Comparison of ENCODE assay signal across 8 mouse cellular contexts in genomic region chr13:21710031-21710711, GRCm38 (mm10). TPM values are rescaled to one million over a fixed set of nuclear protein-coding genes. Genes with fewer than 3 reads are reported as not detected.
A peak's percentile ranks its signal among the peaks of the same experiment; 100 is the strongest.
DNase-seq lines count a peak whose midpoint lies in the region; ATAC-seq lines count a peak whose summit lies in the region.

No protein-coding gene starts in this region.

- peak overlapping the region; percentile 68 for H3K9ac ChIP-seq in hindbrain, embryonic 16.5 days (ENCODE audit: low read depth, low read length)

- H3K27ac ChIP-seq in hindbrain, embryonic 16.5 days (ENCODE audit: low read depth, low read length), result peak overlapping the region; percentile 83

- H3K36me3 ChIP-seq in hindbrain, embryonic 16.5 days (ENCODE audit: control insufficient read depth, insufficient read depth, low read length), result no peaks in the 10 kb centered on the region

- peak; percentile 85 for DNase-seq in T-cell, adult 2 months (ENCODE audit: low spot score)
- DNase-seq in cerebellum, postnatal 4 days (ENCODE audit: low spot score in 2 of 2), result peak; percentile 76 to 89
- peak; percentile 89 for DNase-seq in gastrocnemius, adult 18-20 months (ENCODE audit: low spot score)
- peak; percentile 85 for DNase-seq in left cerebral cortex, adult 11 months (ENCODE audit: low spot score)
- peak; percentile 95 for DNase-seq in lung, postnatal 36 days
- DNase-seq in retina, embryonic 14.5 days (ENCODE audit: low spot score), result peak; percentile 93
- peak; percentile 88 to 92 for DNase-seq in thymus, postnatal 36 days

- no peaks in the 10 kb centered on the region for H3K27me3 ChIP-seq in hindbrain, embryonic 16.5 days (replicated peaks; ENCODE audit: control insufficient read depth, insufficient read depth, low read length)

- peak overlapping the region; percentile 47 for H3K4me2 ChIP-seq in hindbrain, embryonic 16.5 days (ENCODE audit: low read length)

- H3K4me1 ChIP-seq in hindbrain, embryonic 16.5 days (ENCODE audit: control insufficient read depth, insufficient read depth, low read depth, low read length), result peaks cover 4% of the 10 kb centered on the region

- under 1% methylated on average over 32 of the region's 32 CpGs for WGBS in hindbrain, embryonic 16.5 days

- ATAC-seq in hindbrain, embryonic 16.5 days, result peak; percentile 88

- peak overlapping the region; percentile 71 for H3K4me3 ChIP-seq in hindbrain, embryonic 16.5 days (ENCODE audit: low read length)

- H3K9me3 ChIP-seq in hindbrain, embryonic 16.5 days (ENCODE audit: control insufficient read depth, low read length), result no peaks in the 10 kb centered on the region

RNA-seq across cellular contexts. Expression of gene Hist1h2bl, which starts 5.8 kb away (rescaled TPM):
- total RNA-seq in gastrocnemius, adult 18-20 months (2021), result 1 to 10 TPM; 3.4 to 3.7 TPM
- polyA plus RNA-seq in hindbrain, embryonic 16.5 days (2015; fragmentation: Nextera tagmentation; extraction: Ambion mirVana), result not detected in 2 replicates

RNA-seq across cellular contexts. Expression of gene Hist1h2ai, which starts 6.1 kb away (rescaled TPM):
- total RNA-seq in gastrocnemius, adult 18-20 months (2021), result 1 to 10 TPM in 1 of 2 experiments, not detected in 1; 1.5 TPM
- 5.1 and 6.5 TPM in 2 replicates for polyA plus RNA-seq in hindbrain, embryonic 16.5 days (2015; fragmentation: Nextera tagmentation; extraction: Ambion mirVana)

RNA-seq across cellular contexts. Expression of gene Hist1h3h, which starts 7.3 kb away (rescaled TPM):
- total RNA-seq in gastrocnemius, adult 18-20 months (2021), result 1 to 10 TPM in 1 of 2 experiments, not detected in 1; 2.3 TPM
- 0.98 TPM in 1 of 2 replicates, not detected in the other for polyA plus RNA-seq in hindbrain, embryonic 16.5 days (2015; fragmentation: Nextera tagmentation; extraction: Ambion mirVana)

RNA-seq across cellular contexts. Expression of gene Hist1h2bm, which starts 11.7 kb away (rescaled TPM):
- total RNA-seq in gastrocnemius, adult 18-20 months (2021), result not detected
- polyA plus RNA-seq in hindbrain, embryonic 16.5 days (2015; fragmentation: Nextera tagmentation; extraction: Ambion mirVana), result 0.50 and 1.2 TPM in 2 replicates

RNA-seq across cellular contexts. Expression of gene Olfr1359, which starts 12.3 kb away (rescaled TPM):
- not detected for total RNA-seq in gastrocnemius, adult 18-20 months (2021)
- not detected in 2 replicates for polyA plus RNA-seq in hindbrain, embryonic 16.5 days (2015; fragmentation: Nextera tagmentation; extraction: Ambion mirVana)

Comparison
In these comparisons a context has a peak if more than half of its experiments do, and no peak if none do; other contexts are left out.
1. Peak in every context shown above with its lines: DNase-seq, ATAC-seq, H3K4me3 ChIP-seq and H3K27ac ChIP-seq.